Mouse (Mus musculus) CH12F3 (cell line): ENCODE measurements at regions not wholly inside any gene's neighbourhood (a gene's known extent, or its start where the extent isn't known, plus 50 kb on each side); places are given as distances from the start of the nearest gene placed in this dataset.

Experiments used
- in situ Hi-C: fragments of 300-500 bp; cut with MboI; formaldehyde crosslinking; loops from 2 replicates; pipeline ENCODE4 v1.14.3; 2020; ENCODE audit warnings: low sequenced_read_pairs

GRCm38 (mm10) chr2:103891240-103891767 lies 66.5 kb upstream of the Lmo2 start:
- in situ Hi-C loops, result no loop called here

- in situ Hi-C loops, result no loop called here
Measured at GRCm38 (mm10) chr2:103893159-103893740, 64.5 kb upstream of the Lmo2 start.

DNA sequence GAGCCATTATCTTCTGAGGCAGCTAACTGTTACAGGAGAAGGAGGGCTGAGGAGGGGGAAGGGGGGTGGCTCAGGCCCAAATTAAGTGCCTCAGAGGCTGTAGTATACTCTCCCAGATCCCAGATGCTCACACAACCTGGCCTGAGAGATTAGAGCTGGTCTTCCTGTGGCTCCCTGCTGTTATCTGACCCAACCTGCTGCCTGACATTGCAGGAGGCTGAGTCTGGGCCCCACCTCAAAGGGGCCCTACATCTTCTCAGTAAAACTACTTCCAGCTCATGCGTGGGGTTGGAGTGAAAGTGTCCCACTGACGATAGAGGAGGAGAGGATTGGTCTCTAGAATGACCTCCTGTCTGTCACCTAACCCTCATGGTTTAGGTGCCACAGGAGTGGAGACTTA lies 64.0 kb upstream of the Lmo2 start:
- in situ Hi-C loops, result no loop called here

DNA sequence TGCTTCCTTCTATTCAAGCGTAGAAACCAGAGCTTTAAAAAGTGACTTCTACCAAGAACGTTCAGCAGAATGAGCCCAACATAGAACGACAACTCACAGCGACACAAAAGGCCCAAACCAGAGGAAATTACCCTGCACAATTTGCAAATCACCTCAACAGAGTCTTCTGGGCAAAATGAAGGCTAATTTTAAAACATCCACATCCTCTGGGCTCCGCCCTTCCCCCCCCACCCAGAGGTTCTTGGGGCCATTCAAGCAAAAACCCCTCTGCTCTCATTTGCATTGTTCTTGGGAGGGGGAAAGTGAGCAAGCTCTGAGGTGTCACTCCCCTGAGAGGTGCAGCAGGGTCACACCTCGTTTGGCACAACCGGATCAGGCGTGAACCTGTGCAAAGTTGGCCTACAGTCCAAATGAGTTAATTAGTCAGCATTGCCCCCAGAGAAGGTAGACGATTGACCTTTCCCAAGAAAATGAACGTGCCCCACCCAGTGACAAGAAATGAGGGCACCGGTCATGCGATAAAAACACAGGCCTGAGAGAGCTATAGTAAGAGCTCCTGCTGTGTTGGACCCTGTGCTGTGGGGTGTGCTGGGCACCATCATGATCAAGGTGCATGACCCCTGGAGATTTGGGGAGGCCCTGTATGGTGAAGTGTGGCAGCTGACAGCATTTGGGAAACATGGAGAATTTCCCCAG lies 62.7 kb upstream of the Lmo2 start:
- in situ Hi-C loops, result no loop called here

DNA sequence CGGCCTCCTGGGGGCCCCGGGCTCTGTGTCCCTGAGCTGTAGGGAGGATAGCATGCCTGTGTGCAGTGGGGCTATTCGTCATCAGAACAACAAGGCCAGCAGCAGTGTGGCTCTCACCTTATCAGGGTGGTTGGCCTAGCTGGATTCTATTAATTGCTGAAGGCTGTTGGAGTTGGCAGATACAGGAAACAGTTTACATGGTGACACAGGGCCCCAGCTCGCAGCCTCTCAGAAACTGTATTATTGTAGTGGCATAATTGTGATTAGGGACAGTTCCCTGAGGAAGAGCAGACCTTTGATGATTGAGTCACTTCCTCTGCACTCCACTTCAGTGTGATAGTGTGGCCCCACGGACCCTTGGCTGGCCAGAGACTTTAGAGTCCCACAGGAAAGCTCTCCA lies 61.6 kb upstream of the Lmo2 start:
- in situ Hi-C loops, result no loop called here

GRCm38 (mm10) chr2:103896814-103897213 lies 61.0 kb upstream of the Lmo2 start:
- in situ Hi-C loops, result no loop called here

GRCm38 (mm10) chr2:103899713-103900112 lies 58.1 kb upstream of the Lmo2 start:
- in situ Hi-C loops, result no loop called here

- in situ Hi-C loops, result no loop called here
Measured at GRCm38 (mm10) chr2:103900384-103900783, 57.4 kb upstream of the Lmo2 start.

DNA sequence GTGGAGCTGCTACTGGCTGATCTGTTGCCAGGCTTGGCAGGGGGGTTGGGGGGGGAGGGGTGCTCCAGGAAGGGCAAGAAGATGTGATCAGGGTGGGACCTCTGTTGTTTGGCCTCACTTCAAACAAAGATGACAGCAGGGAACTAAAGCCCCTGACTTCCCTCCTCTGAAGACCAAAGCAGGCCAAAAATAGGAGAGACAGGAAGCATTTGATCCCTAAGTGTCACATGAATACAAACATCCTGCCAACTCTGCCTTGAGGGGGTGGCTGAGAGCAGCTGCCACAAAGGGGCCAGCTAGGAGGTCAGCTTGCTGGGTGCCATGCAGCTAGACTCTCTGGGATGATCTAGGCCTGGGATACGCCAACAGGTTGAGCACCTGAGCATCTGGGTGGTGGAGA lies 56.3 kb upstream of the Lmo2 start:
- in situ Hi-C loops, result no loop called here

GRCm38 (mm10) chr2:103902777-103903176 lies 55.0 kb upstream of the Lmo2 start:
- in situ Hi-C loops, result no loop called here

DNA sequence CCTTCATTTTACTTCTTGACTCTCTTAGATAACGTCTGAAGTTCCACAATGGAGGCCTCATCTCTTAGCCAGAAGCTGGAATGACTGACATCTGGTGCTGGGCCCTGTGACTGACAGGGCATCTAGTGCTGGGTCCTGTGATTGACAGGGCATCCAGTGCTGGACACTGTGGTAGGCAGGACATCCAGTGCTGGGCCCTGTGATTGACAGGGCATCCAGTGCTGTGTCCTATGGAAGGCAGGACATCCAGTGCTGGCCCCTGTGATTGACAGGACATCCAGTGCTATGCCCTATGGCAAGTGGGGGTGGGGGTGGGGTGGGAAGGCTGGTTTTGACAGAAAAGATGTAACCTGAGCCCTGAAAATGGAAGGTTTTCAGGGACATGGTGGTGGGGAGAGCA lies 52.1 kb upstream of the Lmo2 start:
- in situ Hi-C loops, result no loop called here

GRCm38 (mm10) chr2:103906581-103907184 lies 51.1 kb upstream of the Lmo2 start:
- in situ Hi-C loops, result no loop called here
